In genomic region chr1:153565701-153566100, GRCm38 (mm10) we compare ENCODE assay signal across 19 mouse cellular contexts. TPM values are rescaled to one million over a fixed set of nuclear protein-coding genes. Genes with fewer than 3 reads are reported as not detected.
"Had no signal": no experiment of that assay in that cellular context is flagged by ENCODE, and none has a peak within 500 bp of the region (broad histone marks: within the 10 kb centered on the region; RNA-seq: fewer than 3 reads in every experiment).

No protein-coding gene starts in this region.

- H3K36me3 ChIP-seq: kidney, embryonic 15.5 days; limb, embryonic 12.5 days; limb, embryonic 15.5 days; midbrain, embryonic 12.5 days; midbrain, embryonic 15.5 days; neural tube, embryonic 13.5 days had no signal

- H3K4me3 ChIP-seq: kidney, embryonic 15.5 days; left cerebral cortex, adult 2 months; limb, embryonic 12.5 days; limb, embryonic 15.5 days; midbrain, embryonic 12.5 days; midbrain, embryonic 15.5 days; neural tube, embryonic 13.5 days had no signal

- H3K9ac ChIP-seq: kidney, embryonic 15.5 days; limb, embryonic 12.5 days; limb, embryonic 15.5 days; liver, embryonic 14.5 days; liver, postnatal 0 days; lung, embryonic 14.5 days; midbrain, embryonic 12.5 days; midbrain, embryonic 15.5 days; neural tube, embryonic 13.5 days had no signal

- H3K27ac ChIP-seq: kidney, embryonic 15.5 days; left cerebral cortex, adult 2 months; limb, embryonic 12.5 days; limb, embryonic 15.5 days; liver, embryonic 14.5 days; macrophage; midbrain, embryonic 12.5 days; midbrain, embryonic 15.5 days; neural tube, embryonic 13.5 days had no signal

- H3K4me1 ChIP-seq: kidney, embryonic 15.5 days; limb, embryonic 12.5 days; limb, embryonic 15.5 days; midbrain, embryonic 15.5 days had no signal

- H3K9me3 ChIP-seq: kidney, embryonic 15.5 days; limb, embryonic 12.5 days; limb, embryonic 15.5 days; midbrain, embryonic 12.5 days; midbrain, embryonic 15.5 days; neural tube, embryonic 13.5 days had no signal

- ATAC-seq: liver, postnatal 0 days; lung, postnatal 0 days; midbrain, embryonic 15.5 days had no signal

- DNase-seq: kidney, postnatal 10 days; kidney, postnatal 36 days; layer of hippocampus, postnatal 36 days; liver, postnatal 0 days; lung, embryonic 14.5 days; thymus, adult 18-20 months; thymus, postnatal 36 days had no signal

- H3K27me3 ChIP-seq: limb, embryonic 12.5 days; limb, embryonic 15.5 days; midbrain, embryonic 12.5 days; midbrain, embryonic 15.5 days; neural tube, embryonic 13.5 days had no signal

- H3K4me2 ChIP-seq: kidney, embryonic 15.5 days; limb, embryonic 12.5 days; limb, embryonic 15.5 days; liver, embryonic 11.5 days; lung, embryonic 14.5 days; midbrain, embryonic 12.5 days; midbrain, embryonic 15.5 days; neural tube, embryonic 13.5 days had no signal

RNA-seq across cellular contexts. Expression of gene Npl, which starts 15.9 kb away (rescaled TPM):
- total RNA-seq: neutrophil, adult 5-6 weeks had no signal
